Mouse (Mus musculus) lung, postnatal 10 days (tissue): ENCODE measurements at regions not wholly inside any gene's neighbourhood (a gene's known extent, or its start where the extent isn't known, plus 50 kb on each side); places are given as distances from the start of the nearest gene placed in this dataset.

Source experiments
- DNase-seq: peaks from one replicate; pipeline ENCODE4 v3.0.0; 2021

- no peak for DNase-seq
Measured at GRCm38 (mm10) chr6:14298167-14298566, 426.8 kb upstream of the 2610001J05Rik start.

GRCm38 (mm10) chr6:14297428-14297827 lies 426.1 kb upstream of the 2610001J05Rik start:
- DNase-seq = no peak

- no peak for DNase-seq
Measured at GRCm38 (mm10) chr6:14290843-14291242, 419.5 kb upstream of the 2610001J05Rik start.

- no peak for DNase-seq
Measured at GRCm38 (mm10) chr6:14281476-14281875, 410.2 kb upstream of the 2610001J05Rik start.

GRCm38 (mm10) chr6:14261941-14262340 lies 390.6 kb upstream of the 2610001J05Rik start:
- no peak for DNase-seq

- no peak for DNase-seq
Measured at GRCm38 (mm10) chr6:14240331-14240730, 369.0 kb upstream of the 2610001J05Rik start.

- no peak for DNase-seq
Measured at GRCm38 (mm10) chr6:14239151-14239550, 367.8 kb upstream of the 2610001J05Rik start.

- DNase-seq = no peak
Measured at GRCm38 (mm10) chr6:14230823-14231222, 359.5 kb upstream of the 2610001J05Rik start.

GRCm38 (mm10) chr6:14207509-14207908 lies 336.2 kb upstream of the 2610001J05Rik start:
- DNase-seq = peak; percentile 30

- no peak for DNase-seq
Measured at GRCm38 (mm10) chr6:14197107-14197506, 325.8 kb upstream of the 2610001J05Rik start.

- no peak for DNase-seq
Measured at GRCm38 (mm10) chr6:14195351-14195750, 324.0 kb upstream of the 2610001J05Rik start.

- no peak for DNase-seq
Measured at GRCm38 (mm10) chr6:14191387-14192023, 320.2 kb upstream of the 2610001J05Rik start.

GRCm38 (mm10) chr6:14185921-14186420 lies 314.7 kb upstream of the 2610001J05Rik start:
- no peak for DNase-seq

GRCm38 (mm10) chr6:14147370-14147769 lies 276.1 kb upstream of the 2610001J05Rik start:
- no peak for DNase-seq

- no peak for DNase-seq
Measured at GRCm38 (mm10) chr6:14146394-14146793, 275.1 kb upstream of the 2610001J05Rik start.

- DNase-seq = no peak
Measured at GRCm38 (mm10) chr6:14142107-14142751, 270.9 kb upstream of the 2610001J05Rik start.

- no peak for DNase-seq
Measured at GRCm38 (mm10) chr6:14130392-14131144, 259.2 kb upstream of the 2610001J05Rik start.

GRCm38 (mm10) chr6:14129394-14129793 lies 258.1 kb upstream of the 2610001J05Rik start:
- no peak for DNase-seq

- no peak for DNase-seq
Measured at GRCm38 (mm10) chr6:14122311-14122710, 251.0 kb upstream of the 2610001J05Rik start.

- no peak for DNase-seq
Measured at GRCm38 (mm10) chr6:14121479-14121878, 250.2 kb upstream of the 2610001J05Rik start.

- DNase-seq = no peak
Measured at GRCm38 (mm10) chr6:14094907-14095306, 223.6 kb upstream of the 2610001J05Rik start.

GRCm38 (mm10) chr6:14081884-14082283 lies 210.6 kb upstream of the 2610001J05Rik start:
- DNase-seq = no peak

- DNase-seq = no peak
Measured at GRCm38 (mm10) chr6:14063735-14064134, 192.4 kb upstream of the 2610001J05Rik start.

GRCm38 (mm10) chr6:14046560-14046959 lies 175.2 kb upstream of the 2610001J05Rik start:
- no peak for DNase-seq
